Comparison of ENCODE assay signal across 24 mouse cellular contexts in the genomic region with DNA sequence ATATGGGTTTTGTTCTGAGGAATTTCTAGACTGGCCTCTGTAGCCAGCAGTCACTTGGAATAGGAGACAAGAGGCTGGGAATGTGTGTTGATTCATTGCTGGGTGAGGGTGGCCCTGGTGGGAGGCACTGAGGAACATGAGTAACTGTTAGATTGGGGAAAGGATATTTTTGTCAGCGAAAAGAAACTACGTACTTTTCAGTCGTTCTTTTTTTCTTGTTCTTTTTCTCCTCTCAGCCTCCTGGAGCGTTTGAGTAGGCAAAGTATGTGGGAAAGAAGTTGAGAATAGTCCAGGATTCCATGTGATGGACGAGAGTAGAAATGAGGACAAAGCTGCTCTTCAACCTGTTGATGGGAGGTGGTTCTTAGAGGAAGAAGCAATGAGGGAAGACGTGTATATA.
A peak's percentile ranks its signal among the peaks of the same experiment; 100 is the strongest.
DNase-seq lines count a peak whose midpoint lies in the region; ATAC-seq lines count a peak whose summit lies in the region.
"Had no signal": no experiment of that assay in that cellular context is flagged by ENCODE, and none has a peak within 500 bp of the region (broad histone marks: within the 10 kb centered on the region; RNA-seq: fewer than 3 reads in every experiment).

No protein-coding gene starts in this region.

- peak; percentile 60 to 66 for DNase-seq in frontal cortex, adult 2 months (ENCODE audit: extremely low spot score in 1 of 2, low spot score in 1 of 2)
- DNase-seq in frontal cortex, postnatal 14 days (ENCODE audit: low spot score in 2 of 2) = no peak
- DNase-seq in right cerebral cortex, adult 18-20 months = peak; percentile 79
- DNase-seq in right cerebral cortex, postnatal 10 days (ENCODE audit: low spot score in 2 of 2) = no peak
- DNase-seq in left cerebral cortex, postnatal 36 days (ENCODE audit: low spot score in 2 of 2) = peak; percentile 34 to 65
- no peak for DNase-seq in spleen, postnatal 36 days (ENCODE audit: low spot score in 2 of 2)
- DNase-seq: adrenal gland, adult 8-10 months; cerebellum, adult 18-20 months; cerebellum, postnatal 10 days; kidney, adult 2 months; kidney, postnatal 36 days; layer of hippocampus, postnatal 36 days; lung, embryonic 14.5 days; lung, postnatal 14 days; thymus, postnatal 4 days had no signal

- no peaks in the 10 kb centered on the region for H3K27me3 ChIP-seq in heart, embryonic 12.5 days (replicated peaks)
- H3K27me3 ChIP-seq: heart, embryonic 15.5 days; limb, embryonic 12.5 days; liver, embryonic 15.5 days; midbrain, embryonic 15.5 days had no signal

- ATAC-seq in heart, embryonic 12.5 days (ENCODE audit: insufficient number of reproducible peaks, low FRiP score) = no peak
- ATAC-seq: forebrain, embryonic 16.5 days; hindbrain, embryonic 16.5 days; midbrain, embryonic 15.5 days had no signal

- intact Hi-C loops in left cerebral cortex, postnatal 36 days (cut with DNase I) = no loop called here

- no peaks in the 10 kb centered on the region for H3K36me3 ChIP-seq in heart, embryonic 12.5 days
- H3K36me3 ChIP-seq: G1E; heart, embryonic 15.5 days; limb, embryonic 12.5 days; liver, embryonic 15.5 days; midbrain, embryonic 15.5 days had no signal

- no peak overlapping the region for H3K27ac ChIP-seq in heart, embryonic 12.5 days (ENCODE audit: poor library complexity, severe bottlenecking)
- H3K27ac ChIP-seq: heart, embryonic 15.5 days; limb, embryonic 12.5 days; liver, embryonic 15.5 days; midbrain, embryonic 15.5 days had no signal

- H3K4me3 ChIP-seq in heart, embryonic 12.5 days = no peak overlapping the region
- H3K4me3 ChIP-seq: erythroblast, embryonic 14.5 days; heart, embryonic 15.5 days; limb, embryonic 12.5 days; liver, embryonic 15.5 days; midbrain, embryonic 15.5 days had no signal

- WGBS in heart, embryonic 12.5 days = 76% methylated on average over 6 of the region's 6 CpGs

- H3K4me1 ChIP-seq in heart, embryonic 12.5 days (replicated peaks) = no peaks in the 10 kb centered on the region
- H3K4me1 ChIP-seq: heart, embryonic 15.5 days; limb, embryonic 12.5 days; liver, embryonic 15.5 days; midbrain, embryonic 15.5 days had no signal

- H3K4me2 ChIP-seq in heart, embryonic 12.5 days = no peak overlapping the region
- H3K4me2 ChIP-seq: heart, embryonic 15.5 days; limb, embryonic 12.5 days; liver, embryonic 15.5 days; lung, embryonic 14.5 days; midbrain, embryonic 15.5 days had no signal

- no peaks in the 10 kb centered on the region for H3K9me3 ChIP-seq in heart, embryonic 12.5 days (replicated peaks)
- H3K9me3 ChIP-seq: heart, embryonic 15.5 days; limb, embryonic 12.5 days; liver, embryonic 15.5 days; midbrain, embryonic 15.5 days had no signal

- no peak overlapping the region for H3K9ac ChIP-seq in heart, embryonic 12.5 days
- H3K9ac ChIP-seq: heart, embryonic 15.5 days; limb, embryonic 12.5 days; liver, embryonic 15.5 days; lung, embryonic 14.5 days; midbrain, embryonic 15.5 days had no signal

Comparison
In these comparisons a context has a peak if more than half of its experiments do, and no peak if none do; other contexts are left out.
1. DNase-seq: peak in frontal cortex, adult 2 months (2 of 2), right cerebral cortex, adult 18-20 months (single experiment) and left cerebral cortex, postnatal 36 days (2 of 2); none in frontal cortex, postnatal 14 days (0 of 2), right cerebral cortex, postnatal 10 days (0 of 2) and spleen, postnatal 36 days (0 of 2).